Comparison of ENCODE assay signal across 16 mouse cellular contexts in genomic region chr16:31164125-31164524, GRCm38 (mm10). TPM values are rescaled to one million over a fixed set of nuclear protein-coding genes. Genes with fewer than 3 reads are reported as not detected.
DNase-seq lines count a peak whose midpoint lies in the region; ATAC-seq and TF ChIP-seq lines count a peak whose summit lies in the region.
"Had no signal": no experiment of that assay in that cellular context is flagged by ENCODE, and none has a peak within 500 bp of the region (broad histone marks: within the 10 kb centered on the region; RNA-seq: fewer than 3 reads in every experiment).

No protein-coding gene starts in this region.

- peaks cover 11% of the 10 kb centered on the region for H3K4me1 ChIP-seq in forebrain, embryonic 16.5 days (replicated peaks; ENCODE audit: control insufficient read depth, insufficient read depth, low read length)
- peaks cover 25% of the 10 kb centered on the region for H3K4me1 ChIP-seq in heart, embryonic 12.5 days (replicated peaks)

- no peaks in the 10 kb centered on the region for H3K36me3 ChIP-seq in forebrain, embryonic 16.5 days (ENCODE audit: control insufficient read depth, insufficient read depth)
- H3K36me3 ChIP-seq in heart, embryonic 12.5 days = 0 out of 2 replicates have a peak, but pooled peaks cover 2% of the 10 kb centered on the region
- H3K36me3 ChIP-seq: hindbrain, embryonic 15.5 days had no signal

- intact Hi-C loops in gastrocnemius, adult 2 months (cut with DNase I) = no loop called here
- intact Hi-C loops in gastrocnemius, postnatal 36 days (cut with DNase I) = no loop called here

- no peak overlapping the region for H3K9ac ChIP-seq in forebrain, embryonic 16.5 days (replicated peaks; ENCODE audit: low read depth, low read length)
- H3K9ac ChIP-seq in heart, embryonic 12.5 days = no peak overlapping the region
- H3K9ac ChIP-seq: forebrain, embryonic 13.5 days; heart, embryonic 13.5 days; hindbrain, embryonic 15.5 days had no signal

- no peak overlapping the region for H3K4me3 ChIP-seq in gastrocnemius, adult 2 months
- H3K4me3 ChIP-seq in forebrain, embryonic 16.5 days (replicated peaks; ENCODE audit: low read length) = no peak overlapping the region
- H3K4me3 ChIP-seq in heart, embryonic 12.5 days = no peak overlapping the region
- H3K4me3 ChIP-seq: embryonic facial prominence, embryonic 10.5 days; forebrain, embryonic 13.5 days; heart, embryonic 13.5 days; hindbrain, embryonic 15.5 days had no signal

- H3K27me3 ChIP-seq in forebrain, embryonic 16.5 days (replicated peaks; ENCODE audit: control insufficient read depth, insufficient read depth, low read length) = no peaks in the 10 kb centered on the region
- H3K27me3 ChIP-seq in heart, embryonic 12.5 days (replicated peaks) = no peaks in the 10 kb centered on the region
- H3K27me3 ChIP-seq: forebrain, embryonic 13.5 days; heart, embryonic 13.5 days; hindbrain, embryonic 15.5 days had no signal

- no peak for TF ChIP-seq CTCF in gastrocnemius, adult 2 months (IDR thresholded peaks at IDR 0.05)

- peak; percentile 31 to 40 for DNase-seq in cerebellum, adult 18-20 months
- DNase-seq in cerebellum, adult 11 months = no peak
- peak; percentile 29 for DNase-seq in gastrocnemius, adult 2 months
- no peak for DNase-seq in gastrocnemius, postnatal 36 days
- DNase-seq in cerebellum, postnatal 25 days = peak; percentile 41 to 63
- DNase-seq: adrenal gland, adult 2 months; adrenal gland, postnatal 25 days; heart, postnatal 36 days; kidney, adult 8-10 months had no signal

- WGBS in forebrain, embryonic 16.5 days = 85% methylated on average over 4 of the region's 4 CpGs
- 84% methylated on average over 4 of the region's 4 CpGs for WGBS in heart, embryonic 12.5 days

- H3K4me2 ChIP-seq in forebrain, embryonic 16.5 days (ENCODE audit: low read length) = no peak overlapping the region
- H3K4me2 ChIP-seq in heart, embryonic 12.5 days = no peak overlapping the region
- H3K4me2 ChIP-seq: forebrain, embryonic 13.5 days; heart, embryonic 13.5 days; hindbrain, embryonic 15.5 days had no signal

- ATAC-seq in forebrain, embryonic 16.5 days = no peak
- no peak for ATAC-seq in heart, embryonic 12.5 days (ENCODE audit: insufficient number of reproducible peaks, low FRiP score)
- ATAC-seq: forebrain, embryonic 13.5 days; intestine, postnatal 0 days had no signal

- H3K27ac ChIP-seq in gastrocnemius, adult 2 months = no peak overlapping the region
- H3K27ac ChIP-seq in forebrain, embryonic 16.5 days (ENCODE audit: low read length) = no peak overlapping the region
- H3K27ac ChIP-seq in heart, embryonic 12.5 days (ENCODE audit: poor library complexity, severe bottlenecking) = no peak overlapping the region
- H3K27ac ChIP-seq: embryonic facial prominence, embryonic 10.5 days; forebrain, embryonic 13.5 days; heart, embryonic 13.5 days; hindbrain, embryonic 15.5 days had no signal

- H3K9me3 ChIP-seq in forebrain, embryonic 16.5 days (ENCODE audit: control insufficient read depth, low read length) = no peaks in the 10 kb centered on the region
- no peaks in the 10 kb centered on the region; the same call in 1 of the 2 replicates for H3K9me3 ChIP-seq in heart, embryonic 12.5 days (replicated peaks)
- H3K9me3 ChIP-seq: forebrain, embryonic 13.5 days; heart, embryonic 13.5 days; hindbrain, embryonic 15.5 days had no signal

RNA-seq across cellular contexts. Expression of gene Acap2, which starts 36.9 kb away (rescaled TPM):
- total RNA-seq in gastrocnemius, adult 2 months (2021) = 10 to 100 TPM in 1 of 2 experiments, 1 to 10 TPM in 1; 9.5 to 10.8 TPM
- total RNA-seq in gastrocnemius, postnatal 36 days (2021) = 10 to 100 TPM in 1 of 2 experiments, 1 to 10 TPM in 1; 9.0 to 10.0 TPM
- polyA plus RNA-seq in forebrain, embryonic 16.5 days (2015; fragmentation: Nextera tagmentation; extraction: Ambion mirVana) = 12.7 and 15.0 TPM in 2 replicates
- 17.0 and 18.0 TPM in 2 replicates for polyA plus RNA-seq in heart, embryonic 12.5 days (2016; fragmentation: Nextera tagmentation; extraction: Ambion mirVana)

Comparison
In these comparisons a context has a peak if more than half of its experiments do, and no peak if none do; other contexts are left out.
1. DNase-seq: peak in cerebellum, adult 18-20 months (2 of 2), gastrocnemius, adult 2 months (single experiment) and cerebellum, postnatal 25 days (2 of 2); none in cerebellum, adult 11 months (single experiment) and gastrocnemius, postnatal 36 days (0 of 2).